Mouse (Mus musculus): ENCODE results near the gene Mrps27.

Gene Mrps27

GRCm38 (mm10) chr13:99351186-99351585 is 6.6 kb downstream of the Mrps27 start:
- no peak for DNase-seq (ENCODE audit: extremely low spot score, low spot score)

GRCm38 (mm10) chr13:99351596-99351995 is 7.0 kb downstream of the Mrps27 start:
- DNase-seq (ENCODE audit: extremely low spot score, low spot score), result no peak

GRCm38 (mm10) chr13:99352758-99353489 is 8.3 kb downstream of the Mrps27 start:
- peak; percentile 92 for DNase-seq (ENCODE audit: extremely low spot score, low spot score)

- no peak for DNase-seq (ENCODE audit: extremely low spot score, low spot score)
These were observed 8.9 kb downstream of the Mrps27 start for GRCm38 (mm10) chr13:99353490-99353851.

GRCm38 (mm10) chr13:99355072-99355471 is 10.5 kb downstream of the Mrps27 start:
- no peak for DNase-seq (ENCODE audit: extremely low spot score, low spot score)

GRCm38 (mm10) chr13:99355861-99356260 is 11.3 kb downstream of the Mrps27 start:
- no peak for DNase-seq (ENCODE audit: extremely low spot score, low spot score)

- no peak for DNase-seq (ENCODE audit: extremely low spot score, low spot score)
These were observed 12.1 kb downstream of the Mrps27 start for GRCm38 (mm10) chr13:99356428-99357265.

- DNase-seq (ENCODE audit: extremely low spot score, low spot score), result no peak
These were observed 14.3 kb downstream of the Mrps27 start for GRCm38 (mm10) chr13:99358921-99359320.

- no peak for DNase-seq (ENCODE audit: extremely low spot score, low spot score)
These were observed 19.3 kb downstream of the Mrps27 start for GRCm38 (mm10) chr13:99363866-99364265.

- DNase-seq (ENCODE audit: extremely low spot score, low spot score), result no peak
These were observed 22.0 kb downstream of the Mrps27 start for GRCm38 (mm10) chr13:99366422-99367175.

GRCm38 (mm10) chr13:99367554-99368174 is 23.1 kb downstream of the Mrps27 start:
- no peak for DNase-seq (ENCODE audit: extremely low spot score, low spot score)

GRCm38 (mm10) chr13:99369103-99369502 is 24.5 kb downstream of the Mrps27 start:
- no peak for DNase-seq (ENCODE audit: extremely low spot score, low spot score)

- no peak for DNase-seq (ENCODE audit: extremely low spot score, low spot score)
These were observed 26.7 kb downstream of the Mrps27 start for GRCm38 (mm10) chr13:99371285-99371684.

GRCm38 (mm10) chr13:99373684-99374083 is 29.1 kb downstream of the Mrps27 start:
- DNase-seq (ENCODE audit: extremely low spot score, low spot score), result no peak

- no peak for DNase-seq (ENCODE audit: extremely low spot score, low spot score)
These were observed 29.6 kb downstream of the Mrps27 start for GRCm38 (mm10) chr13:99374191-99374590.

- DNase-seq (ENCODE audit: extremely low spot score, low spot score), result peak; percentile 81
These were observed 31.0 kb downstream of the Mrps27 start for GRCm38 (mm10) chr13:99375550-99375949.

- DNase-seq (ENCODE audit: extremely low spot score, low spot score), result no peak
These were observed 32.5 kb downstream of the Mrps27 start for GRCm38 (mm10) chr13:99377055-99377454.

- no peak for DNase-seq (ENCODE audit: extremely low spot score, low spot score)
These were observed 33.6 kb downstream of the Mrps27 start for GRCm38 (mm10) chr13:99378223-99378622.

- no peak for DNase-seq (ENCODE audit: extremely low spot score, low spot score)
These were observed 37.8 kb downstream of the Mrps27 start for GRCm38 (mm10) chr13:99382373-99382772.

- no peak for DNase-seq (ENCODE audit: extremely low spot score, low spot score)
These were observed 40.1 kb downstream of the Mrps27 start for GRCm38 (mm10) chr13:99384555-99385203.

GRCm38 (mm10) chr13:99385911-99386310 is 41.3 kb downstream of the Mrps27 start:
- DNase-seq (ENCODE audit: extremely low spot score, low spot score), result no peak
